Mouse (Mus musculus): ENCODE data around the gene Neurod6. TPM values are rescaled to one million over a fixed set of nuclear protein-coding genes. Genes with fewer than 3 reads are reported as not detected.

Gene Neurod6
- polyA plus RNA-seq, 1 experiment from 2014 or later: not detected

GRCm38 (mm10) chr6:55700392-55701386 lies 19.6 kb upstream of the Neurod6 start:
- DNase-seq (no peak), ATAC-seq (no peak)
- Histone ChIP-seq H3K4me3 (ENCODE audit: low read depth, low read length) (no peak overlapping the region), H3K9ac (replicated peaks) (no peak overlapping the region), H3K4me2 (ENCODE audit: low read depth, low read length) (no peak overlapping the region), H3K27me3 (ENCODE audit: insufficient read depth, low read length) (no peaks in the 10 kb centered on the region), H3K27ac (ENCODE audit: low read depth) (no peak overlapping the region), H3K36me3 (replicated peaks; ENCODE audit: insufficient read depth, low read length) (no peaks in the 10 kb centered on the region), H3K4me1 (ENCODE audit: insufficient read depth) (no peaks in the 10 kb centered on the region), H3K9me3 (ENCODE audit: low read length) (no peaks in the 10 kb centered on the region)
- 33% methylated on average over 4 of the region's 4 CpGs for WGBS (ENCODE audit: insufficient replicate concordance)
- no peak for TF ChIP-seq CTCF (IDR thresholded peaks at IDR 0.05; ENCODE audit: low read depth)
- TF ChIP-seq EP300 (IDR thresholded peaks at IDR 0.05; ENCODE audit: low read depth): no peak

- DNase-seq (no peak), ATAC-seq (no peak)
- TF ChIP-seq CTCF (IDR thresholded peaks at IDR 0.05; ENCODE audit: low read depth) (no peak), EP300 (IDR thresholded peaks at IDR 0.05; ENCODE audit: low read depth) (no peak)
- Histone ChIP-seq H3K9ac (replicated peaks) (no peak overlapping the region), H3K4me3 (ENCODE audit: low read depth, low read length) (no peak overlapping the region), H3K9me3 (ENCODE audit: low read length) (no peaks in the 10 kb centered on the region), H3K4me2 (ENCODE audit: low read depth, low read length) (no peak overlapping the region), H3K27me3 (ENCODE audit: insufficient read depth, low read length) (no peaks in the 10 kb centered on the region), H3K4me1 (ENCODE audit: insufficient read depth) (no peaks in the 10 kb centered on the region), H3K36me3 (replicated peaks; ENCODE audit: insufficient read depth, low read length) (no peaks in the 10 kb centered on the region), H3K27ac (ENCODE audit: low read depth) (no peak overlapping the region)
- WGBS (ENCODE audit: insufficient replicate concordance): 79% methylated on average over 2 of the region's 2 CpGs
These were observed 9.0 kb upstream of the Neurod6 start for GRCm38 (mm10) chr6:55690015-55690531.

GRCm38 (mm10) chr6:55683506-55683905 lies 2.4 kb upstream of the Neurod6 start:
- WGBS (ENCODE audit: insufficient replicate concordance): 76% methylated on average over 4 of the region's 4 CpGs
- DNase-seq: no peak

GRCm38 (mm10) chr6:55682886-55683285 lies 1.8 kb upstream of the Neurod6 start:
- no peak overlapping the region for H3K27ac ChIP-seq (ENCODE audit: low read depth)

More at GRCm38 (mm10) chr6:55683506-55683905, 2.4 kb upstream of the Neurod6 start:
- Histone ChIP-seq H3K36me3 (replicated peaks; ENCODE audit: insufficient read depth, low read length) (no peaks in the 10 kb centered on the region), H3K9me3 (ENCODE audit: low read length) (no peaks in the 10 kb centered on the region), H3K4me3 (ENCODE audit: low read depth, low read length) (no peak overlapping the region), H3K4me1 (ENCODE audit: insufficient read depth) (no peaks in the 10 kb centered on the region), H3K27ac (ENCODE audit: low read depth) (no peak overlapping the region), H3K4me2 (ENCODE audit: low read depth, low read length) (no peak overlapping the region), H3K9ac (replicated peaks) (no peak overlapping the region), H3K27me3 (ENCODE audit: insufficient read depth, low read length) (0 out of 2 replicates have a peak, but pooled peaks cover 3% of the 10 kb centered on the region)
- no peak for ATAC-seq
- TF ChIP-seq EP300 (IDR thresholded peaks at IDR 0.05; ENCODE audit: low read depth) (no peak), CTCF (IDR thresholded peaks at IDR 0.05; ENCODE audit: low read depth) (no peak)

GRCm38 (mm10) chr6:55678571-55679185 lies 2.4 kb downstream of the Neurod6 start:
- no peak for DNase-seq
- TF ChIP-seq CTCF (IDR thresholded peaks at IDR 0.05; ENCODE audit: low read depth): no peak
- no peak for TF ChIP-seq EP300 (IDR thresholded peaks at IDR 0.05; ENCODE audit: low read depth)
- 80% methylated on average over 7 of the region's 7 CpGs for WGBS (ENCODE audit: insufficient replicate concordance)
- Histone ChIP-seq H3K4me1 (ENCODE audit: insufficient read depth) (no peaks in the 10 kb centered on the region), H3K4me3 (ENCODE audit: low read depth, low read length) (no peak overlapping the region), H3K36me3 (replicated peaks; ENCODE audit: insufficient read depth, low read length) (no peaks in the 10 kb centered on the region), H3K9ac (replicated peaks) (no peak overlapping the region), H3K27ac (ENCODE audit: low read depth) (no peak overlapping the region), H3K9me3 (ENCODE audit: low read length) (no peaks in the 10 kb centered on the region), H3K4me2 (ENCODE audit: low read depth, low read length) (no peak overlapping the region), H3K27me3 (ENCODE audit: insufficient read depth, low read length) (peaks cover 15% of the 10 kb centered on the region)
- no peak for ATAC-seq

More at GRCm38 (mm10) chr6:55682886-55683285, 1.8 kb upstream of the Neurod6 start:
- no peak for TF ChIP-seq CTCF (IDR thresholded peaks at IDR 0.05; ENCODE audit: low read depth)
- TF ChIP-seq EP300 (IDR thresholded peaks at IDR 0.05; ENCODE audit: low read depth): no peak
- H3K27me3 ChIP-seq (ENCODE audit: insufficient read depth, low read length): 0 out of 2 replicates have a peak, but pooled peaks cover 3% of the 10 kb centered on the region
- H3K4me3 ChIP-seq (ENCODE audit: low read depth, low read length): no peak overlapping the region
- H3K4me1 ChIP-seq (ENCODE audit: insufficient read depth): no peaks in the 10 kb centered on the region
- ATAC-seq (no peak), DNase-seq (no peak)
- no peaks in the 10 kb centered on the region for H3K9me3 ChIP-seq (ENCODE audit: low read length)
- H3K9ac ChIP-seq (replicated peaks): no peak overlapping the region
- WGBS (ENCODE audit: insufficient replicate concordance): 68% methylated on average over 7 of the region's 7 CpGs
- no peaks in the 10 kb centered on the region for H3K36me3 ChIP-seq (replicated peaks; ENCODE audit: insufficient read depth, low read length)
- no peak overlapping the region for H3K4me2 ChIP-seq (ENCODE audit: low read depth, low read length)

- Histone ChIP-seq H3K9ac (replicated peaks) (no peak overlapping the region), H3K27me3 (ENCODE audit: insufficient read depth, low read length) (peaks cover 15% of the 10 kb centered on the region), H3K9me3 (ENCODE audit: low read length) (no peaks in the 10 kb centered on the region), H3K4me1 (ENCODE audit: insufficient read depth) (no peaks in the 10 kb centered on the region), H3K36me3 (replicated peaks; ENCODE audit: insufficient read depth, low read length) (no peaks in the 10 kb centered on the region), H3K27ac (ENCODE audit: low read depth) (no peak overlapping the region), H3K4me3 (ENCODE audit: low read depth, low read length) (no peak overlapping the region), H3K4me2 (ENCODE audit: low read depth, low read length) (no peak overlapping the region)
- 19% methylated on average over 8 of the region's 8 CpGs for WGBS (ENCODE audit: insufficient replicate concordance)
- DNase-seq: no peak
- no peak for ATAC-seq
- TF ChIP-seq EP300 (IDR thresholded peaks at IDR 0.05; ENCODE audit: low read depth) (no peak), CTCF (IDR thresholded peaks at IDR 0.05; ENCODE audit: low read depth) (no peak)
These were observed 3.7 kb downstream of the Neurod6 start for GRCm38 (mm10) chr6:55677326-55677725.

Data from liver, postnatal 0 days (tissue).